Mouse (Mus musculus) myocyte (in vitro differentiated cells): ENCODE results near the gene Asah2. TPM values are rescaled to one million over a fixed set of nuclear protein-coding genes. Genes with fewer than 3 reads are reported as not detected.

Experiments
- H3K27me3 ChIP-seq: one replicate; pipeline ENCODE4 v1.6.1; 2011; ENCODE audit not compliant: control insufficient read depth, insufficient read depth, insufficient read length
- H3K36me3 ChIP-seq: one replicate; pipeline ENCODE4 v1.6.1; 2011; ENCODE audit not compliant: control insufficient read depth, insufficient read depth
- H3K4me2 ChIP-seq: one replicate; pipeline ENCODE4 v1.6.1; 2011; ENCODE audit warnings: low read depth, control low read depth
- H3K4me3 ChIP-seq: one replicate; pipeline ENCODE4 v1.5.1; 2011; ENCODE audit warnings: mild to moderate bottlenecking, control low read depth, moderate library complexity
- H3K79me2 ChIP-seq: one replicate; pipeline ENCODE4 v1.6.1; 2011; ENCODE audit not compliant: control insufficient read depth, insufficient read depth
- H3ac ChIP-seq: one replicate; pipeline ENCODE4 v1.6.1; 2011; ENCODE audit not compliant: control insufficient read depth, insufficient read length
- CEBPB ChIP-seq: IDR thresholded peaks from 2 replicates; pipeline ENCODE4 v1.6.1; 2011; ENCODE audit warnings: mild to moderate bottlenecking, moderate library complexity; ENCODE audit not compliant: poor library complexity, insufficient read depth, severe bottlenecking
- E2F4 ChIP-seq: IDR thresholded peaks from one replicate; pipeline ENCODE4 v1.6.1; 2011; ENCODE audit warnings: mild to moderate bottlenecking, control low read depth, moderate library complexity; ENCODE audit not compliant: insufficient read depth
- MAX ChIP-seq: IDR thresholded peaks from one replicate; pipeline ENCODE4 v1.6.1; 2011; ENCODE audit warnings: low read depth, mild to moderate bottlenecking, control low read depth
- MYOD1 ChIP-seq, 3 experiments: IDR thresholded peaks; one replicate each; pipeline ENCODE4 v1.6.1; 2011; ENCODE audit warnings: control low read depth in 2 of 3, low read depth in 2 of 3, mild to moderate bottlenecking in 2 of 3, moderate library complexity in 1 of 3; ENCODE audit not compliant: insufficient read length in 2 of 3, control insufficient read depth in 1 of 3
- MYOG ChIP-seq, 3 experiments: IDR thresholded peaks; one replicate each; pipeline ENCODE4 v1.6.1; 2011; ENCODE audit warnings: control low read depth in 2 of 3, low read depth in 2 of 3, mild to moderate bottlenecking in 2 of 3; ENCODE audit not compliant: insufficient read length in 2 of 3, control insufficient read depth in 1 of 3, insufficient read depth in 1 of 3
- POLR2A ChIP-seq: IDR thresholded peaks from one replicate; pipeline ENCODE4 v1.6.1; 2011; ENCODE audit warnings: low read depth, mild to moderate bottlenecking, control low read depth, moderate library complexity; ENCODE audit not compliant: insufficient read length
- POLR2AphosphoS2 ChIP-seq: IDR thresholded peaks from one replicate; pipeline ENCODE4 v1.6.1; 2011; ENCODE audit warnings: low read depth, control low read depth; ENCODE audit not compliant: insufficient read length
- REST ChIP-seq: IDR thresholded peaks from one replicate; pipeline ENCODE4 v1.6.1; 2011; ENCODE audit warnings: mild to moderate bottlenecking, control low read depth, moderate library complexity; ENCODE audit not compliant: insufficient read depth, insufficient read length
- SRF ChIP-seq: IDR thresholded peaks from one replicate; pipeline ENCODE4 v1.6.1; 2011; ENCODE audit warnings: low read depth; ENCODE audit not compliant: control insufficient read depth, insufficient read length
- TCF12 ChIP-seq: IDR thresholded peaks from one replicate; pipeline ENCODE4 v1.6.1; 2011; ENCODE audit warnings: mild to moderate bottlenecking, control low read depth; ENCODE audit not compliant: poor library complexity, insufficient read depth, severe bottlenecking
- TCF3 ChIP-seq: IDR thresholded peaks from one replicate; pipeline ENCODE4 v1.6.1; 2011; ENCODE audit warnings: low read depth, control low read depth; ENCODE audit not compliant: insufficient read length
- USF1 ChIP-seq: IDR thresholded peaks from one replicate; pipeline ENCODE4 v1.6.1; 2011; ENCODE audit warnings: low read depth, mild to moderate bottlenecking, control low read depth, moderate library complexity
- polyA plus RNA-seq: library from polyadenylated mRNA; unstranded; fragments of >200 nt; fragmentation: generic; extraction: Trizol; gene quantifications from one replicate; pipeline ENCODE4 v1.2.1, GENCODE M21; 2012; ENCODE audit warnings: missing spikeins

The Asah2 gene
- polyA plus RNA-seq, 1 experiment: 1.1 TPM

GRCm38 (mm10) chr19:32127180-32127850 is 19.3 kb upstream of the Asah2 start:
- H3ac ChIP-seq: no peak overlapping the region
- no peak overlapping the region for H3K4me2 ChIP-seq
- no peak overlapping the region for H3K4me3 ChIP-seq
- TF ChIP-seq CEBPB (no peak), MYOG (IDR thresholded peaks at IDR 0.05; ENCODE audit: control insufficient read depth in 1 of 3, insufficient read depth in 1 of 3, insufficient read length in 2 of 3, low read depth in 2 of 3) (no peak), TCF3 (no peak), MAX (no peak), POLR2A (no peak), SRF (no peak), E2F4 (no peak), USF1 (no peak)
- no peaks in the 10 kb centered on the region for H3K36me3 ChIP-seq
- H3K27me3 ChIP-seq: no peaks in the 10 kb centered on the region
- H3K79me2 ChIP-seq: no peaks in the 10 kb centered on the region

- no peak overlapping the region for H3K4me2 ChIP-seq
- no peaks in the 10 kb centered on the region for H3K36me3 ChIP-seq
- TF ChIP-seq REST (no peak), POLR2A (no peak), SRF (no peak), MYOD1 (IDR thresholded peaks at IDR 0.05; ENCODE audit: control insufficient read depth in 1 of 3, insufficient read length in 2 of 3, low read depth in 2 of 3) (no peak)
- no peaks in the 10 kb centered on the region for H3K79me2 ChIP-seq
- no peak overlapping the region for H3K4me3 ChIP-seq
- no peaks in the 10 kb centered on the region for H3K27me3 ChIP-seq
- H3ac ChIP-seq: no peak overlapping the region
Measured at GRCm38 (mm10) chr19:32124155-32124554, 16.1 kb upstream of the Asah2 start.

GRCm38 (mm10) chr19:32123196-32123595 is 15.2 kb upstream of the Asah2 start:
- Histone ChIP-seq H3K4me2 (no peak overlapping the region), H3K27me3 (no peaks in the 10 kb centered on the region), H3ac (no peak overlapping the region), H3K79me2 (no peaks in the 10 kb centered on the region), H3K36me3 (no peaks in the 10 kb centered on the region), H3K4me3 (no peak overlapping the region)
- no peak for TF ChIP-seq CEBPB
- no peak for TF ChIP-seq REST
- no peak for TF ChIP-seq USF1
- no peak for TF ChIP-seq TCF12
- no peak for TF ChIP-seq MYOD1 (IDR thresholded peaks at IDR 0.05; ENCODE audit: control insufficient read depth in 1 of 3, insufficient read length in 2 of 3, low read depth in 2 of 3)
- TF ChIP-seq E2F4: no peak

- Histone ChIP-seq H3K4me2 (no peak overlapping the region), H3K36me3 (no peaks in the 10 kb centered on the region), H3ac (no peak overlapping the region), H3K27me3 (no peaks in the 10 kb centered on the region), H3K4me3 (no peak overlapping the region), H3K79me2 (no peaks in the 10 kb centered on the region)
- no peak for TF ChIP-seq SRF
- TF ChIP-seq MYOD1 (IDR thresholded peaks at IDR 0.05; ENCODE audit: control insufficient read depth in 1 of 3, insufficient read length in 2 of 3, low read depth in 2 of 3): no peak
- no peak for TF ChIP-seq E2F4
- TF ChIP-seq REST: no peak
- no peak for TF ChIP-seq TCF3
Measured at GRCm38 (mm10) chr19:32120798-32121197, 12.8 kb upstream of the Asah2 start.

- H3K36me3 ChIP-seq: no peaks in the 10 kb centered on the region
- no peak for TF ChIP-seq POLR2A
- no peak for TF ChIP-seq CEBPB
- no peak for TF ChIP-seq MYOG (IDR thresholded peaks at IDR 0.05; ENCODE audit: control insufficient read depth in 1 of 3, insufficient read depth in 1 of 3, insufficient read length in 2 of 3, low read depth in 2 of 3)
- TF ChIP-seq POLR2AphosphoS2: no peak
- no peak for TF ChIP-seq TCF3
- no peak for TF ChIP-seq USF1
- TF ChIP-seq SRF: no peak
- TF ChIP-seq TCF12: no peak
- TF ChIP-seq MYOD1 (IDR thresholded peaks at IDR 0.05; ENCODE audit: control insufficient read depth in 1 of 3, insufficient read length in 2 of 3, low read depth in 2 of 3): no peak
- no peak for TF ChIP-seq REST
- TF ChIP-seq MAX: no peak
- TF ChIP-seq E2F4: no peak
- no peak overlapping the region for H3K4me2 ChIP-seq
- H3ac ChIP-seq: no peak overlapping the region
- H3K4me3 ChIP-seq: no peak overlapping the region
- H3K27me3 ChIP-seq: no peaks in the 10 kb centered on the region
- no peaks in the 10 kb centered on the region for H3K79me2 ChIP-seq
Measured at GRCm38 (mm10) chr19:32119666-32120065, 11.7 kb upstream of the Asah2 start.
